Mouse (Mus musculus) cortical plate, adult 2 months (tissue): ENCODE measurements around the gene Mroh8.

ENCODE experiments used
- CTCF ChIP-seq: fragments of 200-500 bp; IDR thresholded peaks from 2 replicates; pipeline ENCODE4 v1.5.1; 2011; ENCODE audit warnings: mild to moderate bottlenecking, control low read depth, low read length; ENCODE audit not compliant: insufficient read depth; ENCODE audit errors: extremely low read depth
- POLR2A ChIP-seq: fragments of 200-500 bp; IDR thresholded peaks from 2 replicates; pipeline ENCODE4 v1.6.1; 2011; ENCODE audit warnings: mild to moderate bottlenecking, low read length, control low read depth; ENCODE audit not compliant: insufficient read depth; ENCODE audit errors: extremely low read depth

DNA sequence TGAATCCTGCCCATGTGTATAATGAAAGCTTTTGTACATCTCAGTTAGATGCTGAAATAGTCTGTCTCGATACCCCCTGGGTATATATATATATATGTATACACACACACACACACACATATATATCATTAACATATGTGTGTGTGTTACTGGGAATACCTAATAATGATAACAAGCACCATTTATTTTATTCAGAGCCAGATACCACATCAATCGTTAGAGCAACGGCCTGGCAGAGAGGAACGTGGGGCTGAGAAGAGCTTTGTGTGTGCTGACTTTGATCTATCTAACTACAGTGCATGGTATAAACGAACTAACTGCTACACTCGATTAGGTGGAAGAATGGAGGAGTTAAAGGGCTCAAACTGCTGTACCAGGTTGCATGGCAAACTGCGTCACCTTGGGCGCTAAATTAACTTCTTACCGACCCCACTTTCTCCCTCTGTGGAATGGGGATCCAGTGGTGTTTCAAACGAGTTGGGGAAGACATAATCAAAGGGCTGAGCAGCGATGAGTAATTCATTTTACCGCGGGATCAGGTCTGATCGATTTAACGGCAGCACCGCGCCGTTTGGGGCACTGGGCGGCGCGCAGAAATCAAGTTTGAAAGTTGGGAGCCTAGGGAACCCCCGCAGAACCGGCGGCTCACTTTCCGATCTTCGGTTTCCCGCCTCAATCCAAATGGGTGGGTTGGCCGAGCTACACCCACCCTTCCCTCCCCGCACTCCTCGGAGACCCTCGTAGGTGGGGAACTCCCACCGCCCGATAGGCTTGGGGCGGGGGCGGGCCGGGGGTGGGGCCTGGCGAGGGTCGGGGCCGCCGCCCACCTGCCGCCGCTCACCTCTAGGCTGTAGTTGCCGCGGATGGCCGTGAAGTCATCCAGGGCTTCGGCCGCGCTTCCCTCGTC lies 75.6 kb downstream of the Mroh8 start:
- TF ChIP-seq CTCF = no peak
- no peak for TF ChIP-seq POLR2A
